Mouse (Mus musculus) WW6 (cell line): ENCODE measurements around the gene Slc22a22.

ENCODE experiments used
- DNase-seq: peaks from one replicate; pipeline ENCODE4 v3.0.0-alpha.2; 2013; ENCODE audit warnings: low read depth, low spot score

The Slc22a22 gene

DNA sequence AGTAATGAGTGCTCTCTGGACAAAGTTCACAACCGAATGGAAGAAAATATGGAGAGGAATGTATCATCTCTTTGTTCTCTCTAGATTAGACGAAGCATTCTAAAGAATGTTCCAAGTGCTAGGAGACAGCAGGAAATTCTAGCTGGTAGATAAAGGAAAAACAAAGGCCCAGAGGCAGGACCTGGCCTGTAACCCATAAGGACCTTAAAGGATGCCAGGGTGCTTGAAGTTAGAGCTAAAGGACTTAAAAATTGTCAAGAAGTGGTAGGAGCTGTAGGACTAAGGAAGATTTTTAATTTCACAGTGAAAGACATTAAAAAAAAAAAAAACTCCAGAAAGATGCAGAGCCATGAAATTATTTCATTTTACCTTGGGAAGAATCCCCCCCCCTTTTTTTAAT is at the start of gene Slc22a22:
Slc22a22 (minus strand) TSS at position 101 of the 400 bp plus-strand sequence.
- DNase-seq: no peak

DNA sequence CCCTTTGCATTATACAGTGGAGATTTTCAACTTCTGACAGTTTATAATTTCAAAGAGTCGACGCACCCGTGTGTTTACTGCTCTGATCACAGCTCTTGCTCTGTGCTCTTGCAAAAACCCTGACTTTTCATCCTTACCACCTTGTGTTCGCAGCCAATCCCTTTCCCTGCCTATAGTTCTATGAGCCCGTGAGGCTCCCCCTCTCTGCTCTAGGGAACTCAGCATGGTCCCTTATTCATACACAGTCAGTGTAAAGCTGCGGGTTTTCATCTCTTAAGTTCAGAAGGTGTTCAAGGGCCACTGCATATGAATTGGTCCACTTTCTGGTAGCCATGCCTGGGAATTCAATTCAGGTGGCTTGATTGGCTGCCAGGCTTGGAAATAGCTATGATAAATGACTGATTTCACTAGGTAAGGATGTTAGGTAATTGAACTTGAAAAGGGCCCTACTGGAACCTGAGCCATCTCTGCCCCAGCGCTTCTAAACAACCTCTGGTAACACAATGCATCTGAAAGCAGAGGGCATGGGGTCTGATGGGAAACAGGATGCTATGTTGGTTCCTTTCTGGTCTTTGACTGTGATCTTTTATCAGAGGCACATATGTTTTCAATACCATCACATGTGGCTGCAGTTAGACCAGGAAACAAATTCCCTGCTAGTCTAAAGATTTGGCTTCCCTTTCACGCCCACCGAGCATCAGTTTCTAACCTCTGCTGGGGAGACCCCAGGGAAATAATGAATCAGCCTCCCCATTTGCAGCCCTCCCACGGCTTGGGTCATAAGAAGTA is 46.3 kb upstream of the Slc22a22 start:
- DNase-seq: no peak

DNA sequence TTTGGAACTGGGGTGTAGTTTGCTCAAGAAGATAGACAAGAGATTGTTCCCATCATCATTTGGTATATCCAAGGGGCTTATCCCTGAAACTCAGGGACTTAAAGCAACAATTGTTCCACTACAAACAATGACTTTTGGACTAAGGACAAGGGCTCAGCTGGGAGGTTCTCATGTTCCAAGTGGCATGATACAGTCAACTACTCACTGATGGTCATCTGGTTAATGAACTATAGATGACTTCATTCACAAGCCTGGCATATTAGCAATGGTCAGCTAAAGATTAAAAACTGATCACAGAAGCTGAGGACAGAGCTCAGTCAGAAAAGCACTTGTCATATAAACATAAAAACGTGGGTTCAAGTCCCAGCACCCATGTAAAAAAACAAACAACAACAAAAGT is 44.7 kb upstream of the Slc22a22 start:
- DNase-seq: no peak

DNA sequence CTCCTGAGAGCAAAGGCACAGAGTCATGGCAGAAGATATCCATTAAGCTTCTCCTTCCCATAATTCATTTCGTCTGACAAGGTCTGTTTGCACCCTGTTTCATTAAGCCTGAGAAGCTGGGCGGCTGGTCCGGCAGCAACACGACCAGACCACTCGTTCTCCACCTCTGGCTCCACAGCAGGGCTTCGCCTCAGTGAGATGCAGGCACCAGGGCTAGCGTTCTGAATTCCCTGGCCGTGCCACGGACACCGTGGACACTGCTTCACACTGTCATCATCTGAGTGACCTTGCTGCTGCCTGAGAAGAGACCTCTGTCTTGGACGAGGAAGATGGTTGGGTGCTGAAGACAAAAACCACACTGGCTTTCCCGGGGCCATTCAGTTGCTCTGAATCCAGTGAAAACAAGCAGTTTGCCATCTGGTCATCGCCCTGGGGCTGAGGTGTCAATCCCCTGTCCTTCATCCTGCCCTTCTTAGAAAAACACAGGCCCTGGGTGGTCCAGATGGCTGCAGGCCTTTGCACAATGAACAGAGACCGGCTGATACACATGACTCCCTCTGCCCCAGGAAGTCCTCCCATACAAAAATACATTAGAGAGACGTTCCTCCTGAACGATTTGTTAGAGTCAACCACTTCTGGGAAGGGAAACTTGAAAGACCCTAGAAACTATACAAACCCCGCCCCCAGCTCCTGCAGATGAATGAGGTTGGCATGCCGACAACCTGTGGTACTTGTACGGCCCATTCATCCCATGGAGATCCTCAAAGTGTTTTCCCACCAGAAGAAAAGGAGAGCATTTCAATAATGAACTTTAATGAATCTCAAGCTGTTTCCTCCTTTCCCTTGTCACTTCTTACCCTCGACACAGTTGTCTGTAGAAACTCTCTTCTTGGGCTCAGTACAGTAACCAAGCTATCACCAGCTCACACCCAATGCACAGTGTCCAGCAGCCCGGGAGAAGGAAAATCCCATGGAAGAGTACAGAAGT is 32.1 kb upstream of the Slc22a22 start:
- no peak for DNase-seq

DNA sequence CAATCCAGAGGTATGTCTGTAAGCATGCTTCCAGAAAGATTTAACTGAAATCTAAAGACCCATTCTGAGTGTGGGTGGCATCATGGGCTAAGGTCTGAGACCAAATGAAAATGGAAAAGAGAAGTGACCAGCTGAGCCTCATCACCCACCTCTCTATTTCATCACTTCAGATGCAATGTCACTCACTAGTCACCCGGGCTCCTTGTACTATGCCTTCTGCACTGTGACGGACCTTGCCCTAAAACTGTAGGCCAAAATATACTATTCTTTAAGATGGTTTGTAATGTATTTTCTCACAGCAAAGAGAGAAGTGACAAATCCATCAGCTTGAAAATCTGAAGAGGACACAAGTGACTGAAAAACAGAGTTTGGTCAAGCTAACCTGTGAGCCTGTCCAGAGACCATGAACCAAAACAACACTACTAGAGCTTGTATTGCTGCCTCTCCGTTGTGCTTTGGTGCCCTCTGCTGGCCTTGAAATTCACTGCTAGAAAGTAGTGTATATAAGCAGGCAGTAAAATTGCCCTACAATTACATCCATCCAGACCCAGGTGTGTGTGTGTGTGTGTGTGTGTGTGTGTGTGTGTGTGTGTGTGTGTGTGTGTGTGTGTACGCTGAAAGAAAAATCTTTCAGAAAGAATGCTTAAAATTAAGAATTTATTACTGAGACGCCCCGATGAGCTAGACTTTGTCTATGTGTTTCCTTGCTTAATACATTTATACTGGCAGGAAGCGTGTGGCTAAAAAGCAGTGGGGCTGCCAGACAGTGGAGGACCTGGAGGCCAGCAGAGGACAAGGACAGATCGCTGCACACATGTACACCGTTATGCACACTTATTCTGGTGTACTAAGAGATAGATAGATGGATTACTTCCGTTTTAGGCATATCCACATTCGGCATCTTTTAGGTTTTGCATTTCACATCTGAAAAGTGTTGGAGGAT is 31.1 kb upstream of the Slc22a22 start:
- DNase-seq: peak; percentile 24

DNA sequence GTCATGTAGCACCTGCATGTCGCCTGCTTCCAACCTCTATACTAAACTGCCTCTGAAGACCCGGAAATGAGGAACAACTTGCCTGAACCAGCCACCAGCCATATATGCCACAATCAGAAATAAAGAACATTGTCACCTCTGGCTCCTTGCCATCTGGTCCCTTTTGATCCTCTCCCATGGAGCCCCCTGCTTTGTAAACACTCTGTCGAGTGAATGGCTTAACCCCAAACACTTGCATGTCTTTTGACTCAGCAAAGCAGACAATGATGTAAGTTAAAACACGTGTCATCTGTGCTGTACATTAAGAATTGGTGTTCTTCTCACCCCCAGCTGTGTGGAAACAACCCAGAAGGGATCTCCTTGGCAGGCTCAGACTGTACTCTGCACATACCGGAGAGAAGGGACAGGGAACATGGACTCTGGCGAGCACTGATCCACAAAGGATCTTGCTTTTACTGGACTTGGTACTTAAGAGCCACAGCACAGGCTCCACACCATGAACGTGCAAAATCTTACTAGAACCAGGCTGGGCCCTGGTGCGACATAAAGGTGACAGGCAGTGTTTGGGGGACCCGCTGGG is 26.8 kb upstream of the Slc22a22 start:
- DNase-seq: no peak

DNA sequence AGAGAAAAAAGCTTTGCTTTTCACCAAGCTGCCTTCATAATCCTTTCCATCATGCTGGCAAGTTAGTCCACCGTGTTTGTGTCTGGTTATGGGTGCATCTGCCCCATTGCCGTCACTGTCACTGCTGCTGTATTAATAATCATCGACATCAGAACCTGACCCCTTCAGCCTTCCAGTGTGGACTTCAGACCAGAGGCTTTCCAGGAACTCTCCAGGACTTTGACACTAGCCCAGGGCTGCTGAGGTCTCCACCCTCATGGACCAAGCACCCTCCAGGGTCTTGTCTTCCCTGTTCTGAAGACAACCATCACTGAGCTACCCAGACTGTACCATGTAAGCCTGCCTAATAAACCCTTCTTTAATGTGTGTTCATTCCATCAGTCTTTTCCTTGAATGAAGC is 26.2 kb upstream of the Slc22a22 start:
- no peak for DNase-seq

DNA sequence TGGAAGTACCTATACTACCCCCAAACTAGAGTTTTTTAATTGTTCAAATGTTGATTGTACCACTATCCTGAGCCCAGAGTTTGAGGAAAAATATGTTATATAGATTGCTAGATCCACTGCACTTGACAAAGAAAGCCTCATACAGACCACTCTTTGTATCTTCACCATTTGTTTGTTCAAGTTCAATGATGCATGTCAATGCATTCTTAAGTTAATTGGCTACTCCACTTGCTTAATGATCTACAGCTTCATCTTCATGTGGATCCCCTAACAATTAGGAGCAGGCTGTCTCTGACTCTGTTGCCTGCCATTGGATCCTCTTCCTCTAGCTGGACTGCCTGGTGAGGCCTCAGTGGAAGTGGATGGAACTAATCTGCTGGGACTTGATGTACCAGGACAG is 24.1 kb upstream of the Slc22a22 start:
- no peak for DNase-seq

DNA sequence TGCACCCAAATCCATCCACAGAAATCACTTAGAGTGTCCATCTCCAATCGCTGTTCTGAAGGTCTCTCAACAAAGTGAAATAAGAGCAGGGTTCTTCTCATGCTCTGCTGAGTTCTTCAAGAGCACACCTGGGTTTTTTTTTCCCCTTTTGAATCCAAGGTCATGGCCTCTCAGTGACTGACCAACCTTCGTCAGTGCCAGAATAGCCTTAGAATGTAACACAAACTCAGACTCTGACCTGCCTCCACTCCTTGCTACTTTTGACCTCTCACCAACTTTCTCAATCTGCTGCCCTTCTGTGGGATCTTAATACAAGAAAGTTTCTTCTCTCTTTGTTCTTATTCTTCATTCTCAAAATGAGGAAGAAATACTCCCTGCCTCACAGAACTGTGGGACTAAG is 18.7 kb upstream of the Slc22a22 start:
- no peak for DNase-seq

DNA sequence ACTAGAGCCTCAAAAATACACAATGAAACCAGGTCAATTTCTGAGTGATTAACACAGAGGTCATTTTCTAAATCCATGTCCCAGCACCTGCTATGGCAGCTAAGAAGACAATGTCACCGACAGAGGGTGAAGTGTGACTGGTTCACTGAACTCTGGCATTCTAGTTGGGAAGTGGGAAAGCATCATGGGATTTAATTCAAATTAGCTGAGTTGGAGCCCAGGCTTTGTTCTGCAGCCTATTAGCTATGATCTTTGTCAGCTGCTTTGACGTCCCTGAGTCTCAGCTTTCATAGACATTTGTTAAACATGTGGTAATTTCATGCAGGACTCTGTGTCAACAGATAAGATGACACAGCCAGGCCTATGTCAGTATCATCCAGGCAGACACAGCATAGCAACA is 5.1 kb upstream of the Slc22a22 start:
- DNase-seq: no peak

DNA sequence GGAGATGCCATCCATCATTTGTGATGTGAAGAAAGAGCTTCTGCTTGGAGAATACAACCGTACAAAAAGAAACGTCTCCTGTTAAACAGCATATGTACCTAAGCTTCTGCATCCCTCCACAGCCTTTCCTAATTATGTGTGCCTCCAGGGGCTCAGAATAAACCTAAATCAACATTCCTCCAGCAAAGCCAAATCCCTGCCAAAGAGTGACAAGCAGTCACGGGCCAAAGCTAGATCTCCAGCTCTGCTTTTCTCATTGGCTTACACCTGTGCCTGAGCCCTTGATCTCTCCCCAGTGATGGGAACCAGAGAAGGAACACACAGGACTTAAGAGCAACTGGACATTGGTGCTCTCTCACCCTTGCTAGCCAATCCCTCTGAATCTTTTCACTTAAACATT is 5.8 kb downstream of the Slc22a22 start:
- DNase-seq: no peak

DNA sequence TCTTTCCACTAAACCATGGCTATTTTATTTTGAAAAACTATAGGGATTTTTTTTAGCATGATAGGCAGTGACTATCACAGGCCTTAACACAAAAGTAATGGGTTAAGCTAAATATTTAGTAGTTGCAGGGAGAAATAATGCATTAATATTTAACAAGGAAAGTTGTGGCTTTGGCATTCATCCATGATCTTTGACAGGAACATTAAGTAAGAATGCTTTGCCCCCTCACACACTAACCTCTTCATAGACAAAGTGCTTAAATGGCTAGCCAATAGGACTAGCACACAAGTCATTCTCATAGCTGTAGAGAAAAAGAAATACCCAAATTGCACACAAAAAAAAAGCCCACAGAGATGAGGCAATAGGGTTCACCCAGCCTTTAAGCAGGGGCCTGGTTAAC is 11.4 kb downstream of the Slc22a22 start:
- no peak for DNase-seq

DNA sequence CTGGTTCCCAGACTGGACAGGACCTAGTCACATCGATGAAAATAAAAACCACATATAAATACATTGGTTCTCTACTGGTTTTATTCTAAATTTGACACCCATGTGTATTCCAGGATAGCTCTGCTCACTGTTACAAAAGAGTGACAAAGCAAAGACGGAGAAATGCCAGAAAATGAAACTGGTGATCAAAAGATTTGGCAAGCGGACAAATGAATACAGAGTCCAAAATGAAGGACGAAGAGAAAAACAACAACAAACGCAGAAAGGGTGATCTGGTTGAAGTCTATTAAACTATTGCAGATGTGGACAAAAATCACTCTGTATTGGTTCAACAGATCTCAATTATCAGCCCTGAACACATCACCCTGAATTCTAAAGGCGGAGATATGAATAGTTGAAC is 12.4 kb downstream of the Slc22a22 start:
- no peak for DNase-seq

DNA sequence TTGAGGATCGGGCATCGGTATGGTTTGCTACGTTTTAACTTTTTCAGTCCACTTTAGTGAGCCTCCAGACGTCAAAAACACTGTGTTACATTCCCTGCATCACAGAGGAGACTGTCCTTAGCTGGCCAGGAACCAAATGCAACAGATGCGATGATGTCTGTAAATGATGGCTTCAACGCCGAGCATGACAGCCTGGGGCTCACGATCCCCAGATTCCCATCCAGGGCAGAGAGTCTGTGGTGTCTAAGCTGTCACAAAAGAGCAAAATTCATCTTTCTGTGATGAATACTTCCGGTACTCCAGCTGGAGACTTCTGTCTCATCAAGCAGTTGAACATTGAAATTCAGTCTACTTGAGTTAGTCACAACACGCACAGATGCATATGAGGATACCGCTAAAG is 13.4 kb downstream of the Slc22a22 start:
- no peak for DNase-seq

DNA sequence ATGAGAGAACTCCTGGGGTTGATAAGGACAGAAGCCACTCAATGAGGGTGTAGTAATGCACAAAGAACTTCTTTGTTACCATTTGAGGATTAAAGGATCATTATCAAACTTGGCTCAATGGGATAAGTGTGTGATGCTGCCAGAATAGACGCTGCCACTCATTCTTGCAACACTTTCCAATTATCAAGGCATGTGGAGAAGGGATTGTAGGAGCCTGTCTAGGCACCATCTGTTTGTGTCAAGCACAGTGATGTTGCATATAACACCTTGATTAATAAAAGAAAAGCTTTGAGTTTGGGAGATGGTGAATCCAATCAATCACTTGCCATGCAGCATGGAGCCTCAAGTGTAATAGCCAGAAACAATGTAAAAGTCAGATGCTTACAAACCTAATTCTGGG is 16.1 kb downstream of the Slc22a22 start:
- DNase-seq: no peak

DNA sequence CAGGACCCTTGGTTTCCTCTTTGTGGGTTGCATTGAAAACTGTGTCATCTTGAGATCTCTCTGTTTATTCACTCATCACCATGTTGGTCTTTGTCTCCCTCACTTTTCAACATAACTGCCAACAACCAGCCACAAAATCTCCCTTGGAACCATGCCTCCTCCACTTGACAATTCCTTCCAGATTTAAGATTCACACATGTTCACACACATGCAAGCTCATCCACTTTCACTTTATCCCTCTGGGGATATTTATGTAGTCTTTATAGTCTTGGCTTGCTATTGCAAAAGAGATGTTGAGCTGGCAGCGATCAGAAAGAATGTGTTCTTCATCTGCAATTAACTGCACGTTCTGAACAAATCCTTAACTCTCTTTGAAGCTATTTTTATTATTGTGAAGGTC is 20.1 kb downstream of the Slc22a22 start:
- no peak for DNase-seq

DNA sequence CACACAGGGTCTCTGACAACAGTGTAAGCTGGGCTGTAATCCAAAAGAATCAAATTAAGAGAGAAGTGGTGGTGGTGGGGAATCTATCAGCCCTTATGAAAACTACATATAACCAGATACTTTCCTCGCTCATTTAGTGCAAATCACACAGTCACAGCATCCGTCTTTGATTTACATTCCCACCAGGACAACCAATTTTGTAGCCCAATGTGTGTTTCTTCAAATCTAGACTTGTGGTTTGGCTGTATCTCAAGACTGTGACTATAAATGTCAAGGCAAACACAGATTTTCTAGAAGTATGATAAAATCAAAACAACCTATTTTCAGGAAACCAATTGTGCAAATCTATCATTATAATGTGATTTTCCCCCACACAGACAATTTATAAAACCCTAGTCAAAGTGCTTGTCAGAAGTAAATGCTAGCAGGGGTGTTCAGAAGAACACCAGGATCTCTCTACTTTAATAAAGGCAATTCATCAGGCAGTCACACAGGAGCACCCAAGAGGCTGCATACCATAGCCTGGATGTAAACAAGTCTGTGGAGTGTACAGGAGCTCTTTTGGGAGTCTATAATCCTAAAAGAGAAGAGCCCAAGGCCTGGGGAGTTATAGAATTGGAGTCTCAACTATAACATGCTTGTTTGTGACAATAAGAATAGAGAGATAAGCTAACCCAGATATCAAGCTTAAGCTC is 42.6 kb downstream of the Slc22a22 start:
- DNase-seq: no peak

DNA sequence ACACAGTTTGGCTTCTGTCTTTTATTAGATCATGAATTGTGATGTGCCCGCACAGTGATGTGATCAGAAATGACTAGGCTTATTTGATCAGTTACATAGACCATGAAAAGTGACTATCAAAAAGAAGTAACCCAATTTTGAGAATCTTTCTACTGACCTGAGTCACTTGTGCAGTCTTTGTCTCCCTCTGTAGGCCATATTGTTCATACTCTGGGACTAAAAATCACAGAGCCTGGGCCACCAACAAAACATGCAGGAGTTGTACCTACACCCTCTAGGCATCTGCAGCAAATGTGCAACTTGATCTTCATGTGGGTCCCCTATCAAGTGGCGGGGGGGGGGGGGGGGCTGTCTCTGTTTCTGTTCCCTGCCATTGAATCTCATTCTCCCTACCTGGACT is 68.9 kb downstream of the Slc22a22 start:
- peak; percentile 1 for DNase-seq

DNA sequence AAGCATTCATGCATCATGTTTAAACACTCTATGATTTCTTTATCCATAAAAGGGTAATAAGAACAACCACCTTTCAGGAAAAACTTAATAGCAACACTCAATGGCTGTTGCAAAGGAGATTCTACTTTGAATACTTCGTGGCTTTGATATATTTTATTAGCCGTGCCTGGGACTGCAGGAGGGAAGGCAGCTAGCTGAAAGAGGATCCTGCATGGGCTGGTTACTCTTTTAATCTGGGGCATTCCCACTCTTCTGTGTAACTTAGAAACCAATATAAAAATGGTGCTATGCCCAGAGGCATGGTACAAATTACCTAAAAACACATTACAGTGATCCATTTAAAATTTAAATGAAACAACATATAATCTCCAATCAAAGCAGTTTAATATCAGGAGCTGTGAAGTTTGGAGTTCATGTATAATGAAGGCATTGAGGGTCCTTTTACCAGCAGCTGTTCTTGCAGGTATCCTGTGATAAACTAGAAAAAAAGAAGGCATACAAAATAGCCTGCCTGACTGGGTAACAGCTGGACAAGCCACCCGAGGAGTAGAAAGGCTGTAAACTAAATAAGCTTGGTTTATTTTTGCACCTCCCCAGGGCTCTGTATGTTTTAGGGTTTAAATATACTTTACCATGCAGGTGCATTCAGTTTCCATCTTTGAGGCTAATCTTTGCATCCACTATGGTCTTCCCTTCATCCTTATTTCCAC is 78.8 kb downstream of the Slc22a22 start:
- DNase-seq: no peak

DNA sequence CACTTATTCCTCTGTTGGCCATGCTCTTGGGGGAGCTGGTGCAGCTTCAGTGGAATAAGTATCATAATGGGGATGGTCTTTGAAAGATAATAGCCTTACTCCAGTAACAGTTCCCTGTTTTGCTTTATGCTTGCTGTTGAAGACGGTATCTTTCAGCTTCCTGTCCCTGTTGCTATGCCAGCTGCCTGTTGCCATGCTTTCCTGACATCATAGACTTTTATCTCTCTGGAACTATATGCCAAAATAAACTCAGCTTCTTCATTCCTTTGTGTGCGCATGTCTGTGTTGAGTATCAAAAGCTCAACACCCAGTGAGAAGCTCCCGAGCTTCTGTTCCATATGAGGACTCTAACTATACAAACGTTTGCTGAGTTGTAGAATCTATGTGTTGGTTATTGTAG is 83.4 kb downstream of the Slc22a22 start:
- no peak for DNase-seq
